Mouse (Mus musculus) liver, embryonic 12.5 days (tissue): ENCODE data around the gene Chchd6. TPM values are rescaled to one million over a fixed set of nuclear protein-coding genes. Genes with fewer than 3 reads are reported as not detected.

Experiments used
- ATAC-seq: fragments of 200-750 bp; cut with Nextera tagmentation; 2 replicates; pipeline ENCODE4 v1.8.0; 2017; ENCODE audit warnings: moderate number of reproducible peaks, mild to moderate bottlenecking, moderate library complexity
- H3K27ac ChIP-seq: fragments of 300-500 bp; sonication (generic); 2 replicates; pipeline ENCODE4 v1.5.1; 2016; ENCODE audit warnings: mild to moderate bottlenecking
- H3K27me3 ChIP-seq: fragments of 300-500 bp; sonication (generic); replicated peaks from 2 replicates; pipeline ENCODE4 v1.6.1; 2016; ENCODE audit warnings: mild to moderate bottlenecking, moderate library complexity
- H3K36me3 ChIP-seq: fragments of 300-500 bp; sonication (generic); 2 replicates; pipeline ENCODE4 v1.6.1; 2016; ENCODE audit warnings: mild to moderate bottlenecking, moderate library complexity
- H3K4me1 ChIP-seq: fragments of 300-500 bp; sonication (generic); 2 replicates; pipeline ENCODE4 v1.6.1; 2016
- H3K4me2 ChIP-seq: fragments of 300-500 bp; sonication (generic); 2 replicates; pipeline ENCODE4 v1.6.1; 2016; ENCODE audit warnings: mild to moderate bottlenecking, moderate library complexity
- H3K4me3 ChIP-seq: fragments of 300-500 bp; sonication (generic); 2 replicates; pipeline ENCODE4 v1.5.1; 2016; ENCODE audit warnings: mild to moderate bottlenecking, moderate library complexity
- H3K9ac ChIP-seq: fragments of 300-500 bp; sonication (generic); 2 replicates; pipeline ENCODE4 v1.6.1; 2016; ENCODE audit warnings: mild to moderate bottlenecking, moderate library complexity
- H3K9me3 ChIP-seq: fragments of 300-500 bp; sonication (generic); replicated peaks from 2 replicates; pipeline ENCODE4 v1.6.1; 2016; ENCODE audit warnings: mild to moderate bottlenecking, moderate library complexity
- WGBS: fragments of 180-500 bp; shearing (Covaris S2); methylation state at CpG from one replicate; pipeline ENCODE4 v1.1.7; 2016; ENCODE audit not compliant: insufficient replicate concordance; 5-methylcytosine and 5-hydroxymethylcytosine counted together
- polyA plus RNA-seq: library from polyadenylated mRNA; unstranded; fragments of >200 nt; fragmentation: Nextera tagmentation; extraction: Ambion mirVana; gene quantifications from 2 replicates; pipeline ENCODE4 v1.2.1, GENCODE M21; 2016

The Chchd6 gene
- polyA plus RNA-seq, 1 experiment from 2014 or later: 27.7 TPM

- Histone ChIP-seq H3K27me3 (0 out of 2 replicates have a peak, but pooled peaks cover 3% of the 10 kb centered on the region), H3K27ac (no peak overlapping the region), H3K4me3 (no peak overlapping the region), H3K36me3 (no peaks in the 10 kb centered on the region), H3K9me3 (no peaks in the 10 kb centered on the region), H3K4me1 (no peaks in the 10 kb centered on the region), H3K4me2 (no peak overlapping the region), H3K9ac (no peak overlapping the region)
- 57% methylated on average over 5 of the region's 5 CpGs for WGBS
- no peak for ATAC-seq
These were observed 213.6 kb downstream of the Chchd6 start for GRCm38 (mm10) chr6:89381851-89382250.

GRCm38 (mm10) chr6:89381172-89381571 lies 214.3 kb downstream of the Chchd6 start:
- Histone ChIP-seq H3K4me1 (no peaks in the 10 kb centered on the region), H3K4me2 (no peak overlapping the region), H3K36me3 (no peaks in the 10 kb centered on the region), H3K9ac (no peak overlapping the region), H3K9me3 (no peaks in the 10 kb centered on the region), H3K4me3 (no peak overlapping the region), H3K27me3 (0 out of 2 replicates have a peak, but pooled peaks cover 3% of the 10 kb centered on the region), H3K27ac (no peak overlapping the region)
- ATAC-seq: no peak
- WGBS: 58% methylated on average over 3 of the region's 3 CpGs

GRCm38 (mm10) chr6:89380751-89381150 lies 214.7 kb downstream of the Chchd6 start:
- 0 out of 2 replicates have a peak, but pooled peaks cover 3% of the 10 kb centered on the region for H3K27me3 ChIP-seq
- no peaks in the 10 kb centered on the region for H3K36me3 ChIP-seq
- no peak overlapping the region for H3K27ac ChIP-seq
- WGBS: 47% methylated on average over 3 of the region's 3 CpGs
- H3K9ac ChIP-seq: no peak overlapping the region
- no peak for ATAC-seq
- H3K4me3 ChIP-seq: no peak overlapping the region
- H3K4me1 ChIP-seq: no peaks in the 10 kb centered on the region
- H3K9me3 ChIP-seq: no peaks in the 10 kb centered on the region
- no peak overlapping the region for H3K4me2 ChIP-seq

- Histone ChIP-seq H3K36me3 (no peaks in the 10 kb centered on the region), H3K9me3 (no peaks in the 10 kb centered on the region), H3K9ac (no peak overlapping the region), H3K27me3 (0 out of 2 replicates have a peak, but pooled peaks cover 3% of the 10 kb centered on the region), H3K4me1 (no peaks in the 10 kb centered on the region), H3K27ac (no peak overlapping the region), H3K4me3 (no peak overlapping the region), H3K4me2 (no peak overlapping the region)
- no peak for ATAC-seq
- WGBS: 57% methylated on average over 2 of the region's 2 CpGs
These were observed 217.2 kb downstream of the Chchd6 start for GRCm38 (mm10) chr6:89378264-89378663.

- Histone ChIP-seq H3K27ac (no peak overlapping the region), H3K36me3 (no peaks in the 10 kb centered on the region), H3K27me3 (peaks cover 10% of the 10 kb centered on the region), H3K4me1 (no peaks in the 10 kb centered on the region), H3K4me2 (no peak overlapping the region), H3K4me3 (no peak overlapping the region), H3K9ac (no peak overlapping the region), H3K9me3 (no peaks in the 10 kb centered on the region)
- ATAC-seq: no peak
These were observed 226.6 kb downstream of the Chchd6 start for GRCm38 (mm10) chr6:89368812-89369211.

GRCm38 (mm10) chr6:89364342-89364741 lies 231.1 kb downstream of the Chchd6 start:
- Histone ChIP-seq H3K27me3 (peaks cover 38% of the 10 kb centered on the region), H3K36me3 (no peaks in the 10 kb centered on the region), H3K4me2 (no peak overlapping the region), H3K9me3 (no peaks in the 10 kb centered on the region), H3K27ac (no peak overlapping the region), H3K4me1 (peaks cover 36% of the 10 kb centered on the region), H3K9ac (no peak overlapping the region), H3K4me3 (no peak overlapping the region)
- ATAC-seq: no peak
- 20% methylated on average over 3 of the region's 3 CpGs for WGBS

GRCm38 (mm10) chr6:89363107-89363451 lies 232.4 kb downstream of the Chchd6 start:
- ATAC-seq: peak; percentile 13; the same call in 1 of the 2 replicates
- H3K4me2 ChIP-seq: peak overlapping the region; percentile 97
- no peak overlapping the region for H3K27ac ChIP-seq
- H3K9ac ChIP-seq: no peak overlapping the region; the same call in 1 of the 2 replicates
- H3K4me1 ChIP-seq: peaks cover 41% of the 10 kb centered on the region
- whole genome bisulfite sequencing: 9% methylated on average over 16 of the region's 16 CpGs
- peaks cover 38% of the 10 kb centered on the region for H3K27me3 ChIP-seq
- H3K36me3 ChIP-seq: no peaks in the 10 kb centered on the region
- H3K9me3 ChIP-seq: no peaks in the 10 kb centered on the region
- H3K4me3 ChIP-seq: peak overlapping the region; percentile 73

GRCm38 (mm10) chr6:89362281-89363106 lies 233.0 kb downstream of the Chchd6 start, which contains the start of gene Plxna1:
TSS of gene Plxna1 (minus strand) at chr6:89362620.
- H3K9me3 ChIP-seq: no peaks in the 10 kb centered on the region
- peak within 1 kb of the TSS; percentile 76 for H3K9ac ChIP-seq
- peak within 1 kb of the TSS; percentile 97 for H3K4me2 ChIP-seq
- under 1% methylated on average over 71 of the region's 110 CpGs for WGBS
- peak within 1 kb of the TSS; percentile 12; the same call in 1 of the 2 replicates for H3K27ac ChIP-seq
- H3K4me3 ChIP-seq: peak within 1 kb of the TSS; percentile 73
- H3K27me3 ChIP-seq: peaks cover 38% of the 10 kb centered on the region
- no peaks in the 10 kb centered on the region for H3K36me3 ChIP-seq
- peak; percentile 72 for ATAC-seq
- peaks cover 41% of the 10 kb centered on the region for H3K4me1 ChIP-seq

GRCm38 (mm10) chr6:89361418-89362280 lies 233.8 kb downstream of the Chchd6 start:
- Histone ChIP-seq H3K9ac (peak overlapping the region; percentile 76), H3K4me3 (peak overlapping the region; percentile 73), H3K4me1 (peaks cover 41% of the 10 kb centered on the region), H3K9me3 (no peaks in the 10 kb centered on the region), H3K27ac (peak overlapping the region; percentile 12; the same call in 1 of the 2 replicates), H3K36me3 (peaks cover 6% of the 10 kb centered on the region), H3K27me3 (peaks cover 38% of the 10 kb centered on the region), H3K4me2 (peak overlapping the region; percentile 97)
- ATAC-seq: peak; percentile 24
- under 1% methylated on average over 46 of the region's 80 CpGs for WGBS

GRCm38 (mm10) chr6:89360709-89361417 lies 234.6 kb downstream of the Chchd6 start:
- Histone ChIP-seq H3K4me1 (peaks cover 41% of the 10 kb centered on the region), H3K4me3 (peak overlapping the region; percentile 73), H3K36me3 (peaks cover 14% of the 10 kb centered on the region), H3K27me3 (peaks cover 38% of the 10 kb centered on the region), H3K9ac (peak overlapping the region; percentile 76), H3K9me3 (no peaks in the 10 kb centered on the region), H3K27ac (no peak overlapping the region), H3K4me2 (peak overlapping the region; percentile 97)
- peak; percentile 10; the same call in 1 of the 2 replicates for ATAC-seq
- 43% methylated on average over 8 of the region's 8 CpGs for WGBS
